Comparison of ENCODE assay signal across 9 mouse cellular contexts in genomic region chr1:37889206-37889605, GRCm38 (mm10). TPM values are rescaled to one million over a fixed set of nuclear protein-coding genes. Genes with fewer than 3 reads are reported as not detected.
A peak's percentile ranks its signal among the peaks of the same experiment; 100 is the strongest.
DNase-seq lines count a peak whose midpoint lies in the region; ATAC-seq and TF ChIP-seq lines count a peak whose summit lies in the region.
"Had no signal": no experiment of that assay in that cellular context is flagged by ENCODE, and none has a peak within 500 bp of the region (broad histone marks: within the 10 kb centered on the region; RNA-seq: fewer than 3 reads in every experiment).

No protein-coding gene starts in this region.

- H3K27ac ChIP-seq in cerebellum, adult 2 months (ENCODE audit: insufficient read depth, low read length) = no peak overlapping the region
- peak overlapping the region; percentile 92 for H3K27ac ChIP-seq in thymus, adult 2 months (ENCODE audit: control insufficient read depth, insufficient read depth, low read length)
- H3K27ac ChIP-seq in limb, embryonic 15.5 days = no peak overlapping the region

- TF ChIP-seq POLR2A in cerebellum, adult 2 months (IDR thresholded peaks at IDR 0.05; ENCODE audit: borderline replicate concordance, insufficient read depth, low read length) = no peak
- TF ChIP-seq POLR2A in thymus, adult 2 months (IDR thresholded peaks at IDR 0.05; ENCODE audit: control insufficient read depth, extremely low read depth, insufficient read depth, low read length, poor library complexity) = no peak

- H3K4me1 ChIP-seq in cerebellum, adult 2 months (ENCODE audit: control insufficient read depth, insufficient read depth, low read length) = 0 out of 2 replicates have a peak, but pooled peaks cover 3% of the 10 kb centered on the region
- peaks cover 3% of the 10 kb centered on the region for H3K4me1 ChIP-seq in thymus, adult 2 months (replicated peaks; ENCODE audit: control insufficient read depth, insufficient read depth, low read length)
- peaks cover 15% of the 10 kb centered on the region for H3K4me1 ChIP-seq in limb, embryonic 15.5 days

- peak overlapping the region; percentile 69 for H3K4me2 ChIP-seq in limb, embryonic 15.5 days

- no peak for DNase-seq in cerebellum, adult 2 months
- DNase-seq in cerebellum, postnatal 36 days = no peak
- DNase-seq in thymus, adult 2 months = no peak
- no peak for DNase-seq in thymus, adult 18-20 months
- DNase-seq in adrenal gland, adult (ENCODE audit: inconsistent age in 2 of 2, low spot score in 1 of 2) = no peak
- DNase-seq in adrenal gland, adult 18-20 months (ENCODE audit: low spot score in 2 of 2) = no peak
- DNase-seq in adipocyte (ENCODE audit: low spot score) = no peak

- peaks cover 9% of the 10 kb centered on the region for H3K36me3 ChIP-seq in thymus, adult 2 months (ENCODE audit: control insufficient read depth, insufficient read depth, low read length)
- H3K36me3 ChIP-seq in limb, embryonic 15.5 days = peaks cover 19% of the 10 kb centered on the region

- peak overlapping the region; percentile 18 for H3K4me3 ChIP-seq in cerebellum, adult 2 months (replicated peaks; ENCODE audit: insufficient read depth, low read depth, low read length)
- no peak overlapping the region for H3K4me3 ChIP-seq in thymus, adult 2 months (ENCODE audit: control insufficient read depth, insufficient read depth, low read length)
- H3K4me3 ChIP-seq in limb, embryonic 15.5 days = peak overlapping the region; percentile 71

- TF ChIP-seq CTCF in cerebellum, adult 2 months (IDR thresholded peaks at IDR 0.05; ENCODE audit: borderline replicate concordance, insufficient read depth, low read depth, low read length) = no peak
- no peak for TF ChIP-seq CTCF in thymus, adult 2 months (IDR thresholded peaks at IDR 0.05; ENCODE audit: borderline replicate concordance, control insufficient read depth, extremely low read depth, insufficient read depth, low read length, poor library complexity)

- 0 out of 2 replicates have a peak overlapping the region, but pooled peaks have one; percentile 58 for H3K9ac ChIP-seq in limb, embryonic 15.5 days

- no peak for ATAC-seq in limb, embryonic 15.5 days (ENCODE audit: insufficient number of reproducible peaks, low FRiP score, low TSS enrichment, low read depth)

- 72% methylated on average over 7 of the region's 7 CpGs for WGBS in cerebellum, adult 2 months
- WGBS in thymus, adult 2 months = 84% methylated on average over 7 of the region's 7 CpGs
- WGBS in limb, embryonic 15.5 days = 78% methylated on average over 7 of the region's 7 CpGs

- no peaks in the 10 kb centered on the region for H3K9me3 ChIP-seq in limb, embryonic 15.5 days

- no peaks in the 10 kb centered on the region for H3K27me3 ChIP-seq in cerebellum, adult 2 months (ENCODE audit: control insufficient read depth, insufficient read depth, low read length)
- H3K27me3 ChIP-seq in thymus, adult 2 months (ENCODE audit: control insufficient read depth, insufficient read depth, low read length) = no peaks in the 10 kb centered on the region
- no peaks in the 10 kb centered on the region for H3K27me3 ChIP-seq in limb, embryonic 15.5 days

RNA-seq across cellular contexts. Expression of gene Mitd1, which starts 1.0 kb away (rescaled TPM):
- polyA plus RNA-seq in cerebellum, adult 2 months (2012; rRNA removed) = 14.8 and 17.8 TPM in 2 replicates
- 13.7 and 20.0 TPM in 2 replicates for polyA plus RNA-seq in thymus, adult 2 months (2012; rRNA removed)
- polyA plus RNA-seq in limb, embryonic 15.5 days (2015; fragmentation: Nextera tagmentation; extraction: Ambion mirVana) = 25.0 and 27.8 TPM in 2 replicates
- 10 to 100 TPM in 1 of 2 experiments, 1 to 10 TPM in 1; 9.6 to 12.9 TPM for total RNA-seq in adrenal gland, adult 18-20 months (2021)

RNA-seq across cellular contexts. Expression of gene Mrpl30, which starts 1.1 kb away (rescaled TPM):
- 123 and 132 TPM in 2 replicates for polyA plus RNA-seq in cerebellum, adult 2 months (2012; rRNA removed)
- polyA plus RNA-seq in thymus, adult 2 months (2012; rRNA removed) = 47.2 and 56.4 TPM in 2 replicates
- polyA plus RNA-seq in limb, embryonic 15.5 days (2015; fragmentation: Nextera tagmentation; extraction: Ambion mirVana) = 210 and 215 TPM in 2 replicates
- total RNA-seq in adrenal gland, adult 18-20 months (2021) = 100 to 1,000 TPM; 186 to 276 TPM

RNA-seq across cellular contexts. Expression of gene Lipt1, which starts 17.7 kb away (rescaled TPM):
- 5.8 and 5.9 TPM in 2 replicates for polyA plus RNA-seq in cerebellum, adult 2 months (2012; rRNA removed)
- polyA plus RNA-seq in thymus, adult 2 months (2012; rRNA removed) = 1.3 and 1.6 TPM in 2 replicates
- 7.3 and 7.7 TPM in 2 replicates for polyA plus RNA-seq in limb, embryonic 15.5 days (2015; fragmentation: Nextera tagmentation; extraction: Ambion mirVana)
- 10 to 100 TPM in 1 of 2 experiments, 1 to 10 TPM in 1; 10.0 to 15.8 TPM for total RNA-seq in adrenal gland, adult 18-20 months (2021)

RNA-seq across cellular contexts. Expression of gene Tsga10, which starts 23.0 kb away (rescaled TPM):
- 7.3 and 7.5 TPM in 2 replicates for polyA plus RNA-seq in cerebellum, adult 2 months (2012; rRNA removed)
- 0.97 and 0.99 TPM in 2 replicates for polyA plus RNA-seq in thymus, adult 2 months (2012; rRNA removed)
- 5.7 and 5.8 TPM in 2 replicates for polyA plus RNA-seq in limb, embryonic 15.5 days (2015; fragmentation: Nextera tagmentation; extraction: Ambion mirVana)
- total RNA-seq in adrenal gland, adult 18-20 months (2021) = 1 to 10 TPM; 3.9 to 6.2 TPM

RNA-seq across cellular contexts. Expression of gene Lyg2, which starts 27.1 kb away (rescaled TPM):
- 0.05 and 0.13 TPM in 2 replicates for polyA plus RNA-seq in cerebellum, adult 2 months (2012; rRNA removed)
- polyA plus RNA-seq in thymus, adult 2 months (2012; rRNA removed) = 0.04 and 0.13 TPM in 2 replicates
- polyA plus RNA-seq in limb, embryonic 15.5 days (2015; fragmentation: Nextera tagmentation; extraction: Ambion mirVana) = not detected in 2 replicates
- total RNA-seq in adrenal gland, adult 18-20 months (2021) = not detected
- polyA plus RNA-seq: frontal cortex, adult 2 months had no signal
